Mouse (Mus musculus): ENCODE results near the gene Fshr. TPM values are rescaled to one million over a fixed set of nuclear protein-coding genes. Genes with fewer than 3 reads are reported as not detected.

Fshr gene
- total and polyA plus RNA-seq, 2 experiments from 2014 or later, result not detected

DNA sequence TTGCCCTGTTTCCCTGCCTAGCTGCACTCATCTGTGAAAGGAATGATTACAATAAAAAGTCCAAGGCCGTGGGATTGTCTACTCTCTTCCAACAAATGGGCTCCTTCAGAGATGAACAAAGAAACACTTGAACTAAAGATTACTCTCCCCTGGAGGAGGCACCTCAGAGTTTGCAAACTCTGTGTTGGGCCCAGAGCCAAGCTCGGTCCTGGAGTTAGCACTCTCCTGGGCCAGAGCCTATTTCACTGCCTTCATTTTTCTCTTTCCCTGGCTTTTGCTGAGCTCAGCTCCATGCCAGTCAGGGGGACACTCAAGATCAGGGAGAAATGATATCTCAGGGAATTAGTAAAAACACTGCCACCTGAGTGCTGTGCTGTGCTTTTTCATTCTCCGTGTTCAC, 234.4 kb downstream of the Fshr start:
- Histone ChIP-seq H3K36me3 (ENCODE audit: insufficient read depth, low read length) (no peaks in the 10 kb centered on the region), H3K27me3 (ENCODE audit: insufficient read depth, low read length) (no peaks in the 10 kb centered on the region), H3K4me2 (ENCODE audit: low read depth, low read length, poor library complexity, severe bottlenecking) (no peak overlapping the region), H3K4me1 (ENCODE audit: insufficient read depth, low read length) (no peaks in the 10 kb centered on the region), H3K9me3 (ENCODE audit: low read length) (no peaks in the 10 kb centered on the region), H3K27ac (ENCODE audit: low read depth, low read length) (no peak overlapping the region), H3K9ac (replicated peaks; ENCODE audit: low read length, poor library complexity, severe bottlenecking) (no peak overlapping the region), H3K4me3 (ENCODE audit: low read depth, low read length) (no peak overlapping the region)
- ATAC-seq (ENCODE audit: low FRiP score) (no peak), DNase-seq (ENCODE audit: low spot score) (no peak)
- no peak for TF ChIP-seq CTCF (IDR thresholded peaks at IDR 0.05)
- 63% methylated on average over 3 of the region's 3 CpGs for WGBS

- no peaks in the 10 kb centered on the region for H3K9me3 ChIP-seq (ENCODE audit: low read length)
- H3K4me2 ChIP-seq (ENCODE audit: low read depth, low read length, poor library complexity, severe bottlenecking), result no peak overlapping the region
- H3K4me3 ChIP-seq (ENCODE audit: low read depth, low read length), result no peak overlapping the region
- H3K27ac ChIP-seq (ENCODE audit: low read depth, low read length), result no peak overlapping the region
- peak; percentile 91 for TF ChIP-seq CTCF (IDR thresholded peaks at IDR 0.05)
- ATAC-seq (ENCODE audit: low FRiP score) (peak; percentile 58; the same call in 1 of the 2 replicates), DNase-seq (ENCODE audit: low spot score) (peak; percentile 71)
- H3K9ac ChIP-seq (replicated peaks; ENCODE audit: low read length, poor library complexity, severe bottlenecking), result no peak overlapping the region
- 35% methylated on average over 5 of the region's 5 CpGs for WGBS
- H3K27me3 ChIP-seq (ENCODE audit: insufficient read depth, low read length), result no peaks in the 10 kb centered on the region
- no peaks in the 10 kb centered on the region for H3K36me3 ChIP-seq (ENCODE audit: insufficient read depth, low read length)
- H3K4me1 ChIP-seq (ENCODE audit: insufficient read depth, low read length), result no peaks in the 10 kb centered on the region
Observed at GRCm38 (mm10) chr17:88954011-88954410, 246.5 kb downstream of the Fshr start.

GRCm38 (mm10) chr17:88938153-88938681, 262.3 kb downstream of the Fshr start:
- Histone ChIP-seq H3K4me3 (ENCODE audit: low read depth, low read length) (no peak overlapping the region), H3K4me1 (ENCODE audit: insufficient read depth, low read length) (peaks cover 3% of the 10 kb centered on the region; the same call in 1 of the 2 replicates), H3K27ac (ENCODE audit: low read depth, low read length) (peak overlapping the region; percentile 69), H3K36me3 (ENCODE audit: insufficient read depth, low read length) (no peaks in the 10 kb centered on the region), H3K27me3 (ENCODE audit: insufficient read depth, low read length) (no peaks in the 10 kb centered on the region), H3K9ac (replicated peaks; ENCODE audit: low read length, poor library complexity, severe bottlenecking) (0 out of 2 replicates have a peak overlapping the region, but pooled peaks have one; percentile 29), H3K9me3 (ENCODE audit: low read length) (no peaks in the 10 kb centered on the region), H3K4me2 (ENCODE audit: low read depth, low read length, poor library complexity, severe bottlenecking) (no peak overlapping the region)
- peak; percentile 20; the same call in 1 of the 2 replicates for TF ChIP-seq CTCF (IDR thresholded peaks at IDR 0.05)
- WGBS, result 9% methylated on average over 4 of the region's 4 CpGs
- DNase-seq (ENCODE audit: low spot score) (peak; percentile 57), ATAC-seq (ENCODE audit: low FRiP score) (peak; percentile 61)

DNA sequence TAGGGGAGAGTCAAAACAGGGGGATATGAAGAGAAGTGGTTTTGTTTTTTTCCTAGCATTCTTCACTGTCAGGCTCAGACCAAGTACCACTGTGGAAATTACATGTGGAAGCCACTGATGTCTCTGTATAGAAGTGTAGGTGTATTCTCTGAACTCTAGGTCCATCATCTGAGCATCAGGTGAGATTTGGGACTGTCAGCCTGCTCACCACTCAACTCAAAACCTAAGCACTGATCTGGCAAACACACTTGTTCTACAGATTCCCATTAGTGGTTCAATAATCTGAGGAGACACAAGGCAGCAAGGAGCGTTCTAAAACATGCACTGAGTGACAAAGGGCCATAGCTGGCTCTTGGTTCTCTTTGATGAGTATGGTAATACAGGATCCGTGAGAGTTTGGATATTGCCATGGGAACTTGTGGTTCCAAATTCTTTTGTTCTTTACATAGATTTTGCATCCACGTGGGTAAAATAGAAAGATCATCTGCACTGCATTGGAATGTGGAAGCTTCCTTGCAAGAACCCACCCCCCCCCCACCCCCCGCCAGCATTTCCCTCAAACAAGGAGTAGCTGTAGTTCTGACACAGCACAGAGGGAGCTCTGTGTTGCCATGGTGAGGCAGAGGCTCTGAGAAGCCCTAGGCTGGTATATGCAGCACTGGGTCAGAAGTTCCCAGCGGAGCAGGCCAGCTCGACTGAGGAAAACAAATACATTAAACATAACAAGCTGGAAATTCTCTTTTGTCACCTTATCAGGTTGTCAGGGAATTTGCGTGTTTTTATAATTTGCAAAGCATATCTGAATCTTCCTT, 262.9 kb downstream of the Fshr start:
- Histone ChIP-seq H3K36me3 (ENCODE audit: insufficient read depth, low read length) (no peaks in the 10 kb centered on the region), H3K4me2 (ENCODE audit: low read depth, low read length, poor library complexity, severe bottlenecking) (no peak overlapping the region), H3K4me1 (ENCODE audit: insufficient read depth, low read length) (peaks cover 3% of the 10 kb centered on the region; the same call in 1 of the 2 replicates), H3K4me3 (ENCODE audit: low read depth, low read length) (no peak overlapping the region), H3K9me3 (ENCODE audit: low read length) (no peaks in the 10 kb centered on the region), H3K9ac (replicated peaks; ENCODE audit: low read length, poor library complexity, severe bottlenecking) (0 out of 2 replicates have a peak overlapping the region, but pooled peaks have one; percentile 29), H3K27me3 (ENCODE audit: insufficient read depth, low read length) (no peaks in the 10 kb centered on the region), H3K27ac (ENCODE audit: low read depth, low read length) (peak overlapping the region; percentile 69)
- no peak for TF ChIP-seq CTCF (IDR thresholded peaks at IDR 0.05)
- WGBS, result 4% methylated on average over 7 of the region's 7 CpGs
- ATAC-seq (ENCODE audit: low FRiP score) (peak; percentile 97), DNase-seq (ENCODE audit: low spot score) (peak; percentile 85)

- H3K4me2 ChIP-seq (ENCODE audit: low read depth, low read length, poor library complexity, severe bottlenecking), result no peak overlapping the region
- H3K27me3 ChIP-seq (ENCODE audit: insufficient read depth, low read length), result no peaks in the 10 kb centered on the region
- WGBS, result 24% methylated on average over 3 of the region's 3 CpGs
- peaks cover 3% of the 10 kb centered on the region; the same call in 1 of the 2 replicates for H3K4me1 ChIP-seq (ENCODE audit: insufficient read depth, low read length)
- no peak for ATAC-seq (ENCODE audit: low FRiP score)
- no peaks in the 10 kb centered on the region for H3K36me3 ChIP-seq (ENCODE audit: insufficient read depth, low read length)
- H3K4me3 ChIP-seq (ENCODE audit: low read depth, low read length), result no peak overlapping the region
- no peaks in the 10 kb centered on the region for H3K9me3 ChIP-seq (ENCODE audit: low read length)
- DNase-seq (ENCODE audit: low spot score), result peak; percentile 17
- no peak for TF ChIP-seq CTCF (IDR thresholded peaks at IDR 0.05)
- peak overlapping the region; percentile 6; the same call in 1 of the 2 replicates for H3K27ac ChIP-seq (ENCODE audit: low read depth, low read length)
- H3K9ac ChIP-seq (replicated peaks; ENCODE audit: low read length, poor library complexity, severe bottlenecking), result no peak overlapping the region
Observed at GRCm38 (mm10) chr17:88936941-88937340, 263.5 kb downstream of the Fshr start.
